Mouse (Mus musculus): Measurements from ENCODE around the gene Chd5.

The Chd5 gene

DNA sequence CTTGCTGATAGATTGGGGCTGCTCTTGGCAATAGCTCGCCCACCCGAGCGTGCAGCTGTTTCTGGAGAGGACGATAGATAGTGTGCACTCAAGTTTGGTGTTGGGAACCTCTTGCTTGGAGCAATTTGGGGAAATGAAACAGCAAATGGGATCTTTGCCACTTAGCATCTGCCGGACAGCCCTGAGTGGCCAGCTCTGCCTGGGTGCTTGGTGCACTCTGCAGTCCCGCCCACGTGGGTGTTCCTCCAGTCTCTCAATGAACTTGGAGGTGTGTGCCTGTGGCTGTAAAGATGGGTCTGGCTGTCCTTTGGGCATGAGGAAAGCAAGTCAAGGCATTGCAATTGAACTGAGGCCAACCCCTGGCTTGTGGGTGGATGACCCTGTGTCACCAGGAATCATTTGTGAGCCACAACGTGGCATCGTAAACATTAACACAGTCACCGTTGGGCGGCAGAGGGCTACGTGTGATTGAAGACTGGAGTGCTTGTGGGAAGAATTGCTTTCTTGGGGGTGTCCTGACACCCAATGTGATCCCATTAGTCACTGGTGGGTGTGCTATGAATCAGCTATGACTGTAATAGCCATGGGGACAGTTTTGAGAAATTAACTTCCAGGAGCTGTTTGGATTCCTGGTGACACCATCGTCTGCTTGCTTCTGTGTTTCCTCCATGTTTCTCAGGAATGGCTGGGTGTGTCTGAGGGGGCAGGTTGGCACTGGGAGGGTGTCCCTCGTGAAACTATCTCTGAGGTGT, 15.6 kb downstream of the Chd5 start:
- no peak for DNase-seq (ENCODE audit: low spot score in 2 of 2)

GRCm38 (mm10) chr4:152355672-152356071, 17.2 kb downstream of the Chd5 start:
- no peak for DNase-seq (ENCODE audit: low spot score in 2 of 2)

DNA sequence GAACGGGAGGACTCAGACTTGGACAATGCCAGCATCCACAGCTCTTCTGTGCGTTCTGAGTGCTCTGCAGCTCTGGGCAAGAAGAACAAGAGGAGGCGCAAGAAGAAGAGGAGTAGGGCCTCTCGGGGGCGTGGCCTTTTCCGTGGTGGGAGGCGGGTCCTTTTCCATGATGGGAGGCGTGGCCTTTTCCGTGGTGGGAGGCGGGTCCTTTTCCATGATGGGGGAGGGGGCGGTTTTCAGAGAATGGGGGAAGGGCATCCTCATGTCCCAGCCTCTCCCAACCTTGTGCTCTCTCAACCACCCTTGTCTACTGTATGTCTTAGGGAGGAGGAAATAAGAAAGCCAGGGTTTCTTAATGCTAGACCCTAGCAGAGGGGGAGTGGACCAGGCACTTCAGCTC, 21.2 kb downstream of the Chd5 start:
- no peak for DNase-seq (ENCODE audit: low spot score in 2 of 2)

- DNase-seq (ENCODE audit: low spot score in 2 of 2), result no peak
These were observed 22.4 kb downstream of the Chd5 start for GRCm38 (mm10) chr4:152360855-152361254.

GRCm38 (mm10) chr4:152362180-152362579, 23.7 kb downstream of the Chd5 start:
- no peak for DNase-seq (ENCODE audit: low spot score in 2 of 2)

DNA sequence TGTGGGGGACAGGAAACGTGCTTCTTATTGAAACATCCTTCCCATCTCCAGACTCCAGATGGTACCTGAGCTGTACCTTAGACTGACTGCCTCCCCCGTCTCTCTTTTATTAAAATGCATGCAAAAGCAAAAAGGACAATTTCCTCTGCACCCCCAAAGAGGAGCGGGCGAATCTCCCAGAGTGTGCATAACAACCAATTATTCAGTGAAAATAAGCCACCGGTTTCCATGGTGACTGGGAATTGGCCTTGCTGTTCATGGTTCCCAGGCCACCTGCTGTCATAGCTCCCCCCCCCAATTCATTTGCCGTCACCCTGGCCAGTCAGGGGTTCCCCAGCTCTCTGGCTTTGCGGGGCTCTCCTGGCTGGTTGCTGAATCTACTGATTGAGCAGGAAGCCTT, 26.8 kb downstream of the Chd5 start:
- no peak for DNase-seq (ENCODE audit: low spot score in 2 of 2)

GRCm38 (mm10) chr4:152382528-152383252, 44.2 kb downstream of the Chd5 start:
- no peak for DNase-seq (ENCODE audit: low spot score in 2 of 2)

GRCm38 (mm10) chr4:152385644-152386043, 47.2 kb downstream of the Chd5 start:
- DNase-seq (ENCODE audit: low spot score in 2 of 2), result no peak

DNA sequence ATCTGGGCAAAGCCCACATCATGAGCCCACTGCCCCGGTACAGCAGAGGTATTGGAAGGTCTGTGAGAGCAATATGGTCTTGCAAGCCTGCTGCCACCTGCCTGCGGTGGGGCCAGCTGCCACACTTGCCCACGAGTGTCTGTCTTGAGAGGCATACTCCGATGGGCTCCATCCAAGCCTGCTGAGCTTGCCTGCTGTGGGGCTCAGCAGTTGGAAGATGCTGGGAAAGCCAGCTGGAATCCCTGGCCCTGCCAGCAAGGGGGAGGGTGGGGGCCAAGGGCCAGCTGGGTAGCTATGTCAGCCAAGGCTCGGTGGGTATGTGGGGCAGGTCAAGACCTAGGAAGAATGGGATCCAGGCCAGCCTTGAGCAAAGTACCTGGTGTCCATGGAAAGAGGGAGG, 53.7 kb downstream of the Chd5 start:
- no peak for DNase-seq (ENCODE audit: low spot score in 2 of 2)

DNA sequence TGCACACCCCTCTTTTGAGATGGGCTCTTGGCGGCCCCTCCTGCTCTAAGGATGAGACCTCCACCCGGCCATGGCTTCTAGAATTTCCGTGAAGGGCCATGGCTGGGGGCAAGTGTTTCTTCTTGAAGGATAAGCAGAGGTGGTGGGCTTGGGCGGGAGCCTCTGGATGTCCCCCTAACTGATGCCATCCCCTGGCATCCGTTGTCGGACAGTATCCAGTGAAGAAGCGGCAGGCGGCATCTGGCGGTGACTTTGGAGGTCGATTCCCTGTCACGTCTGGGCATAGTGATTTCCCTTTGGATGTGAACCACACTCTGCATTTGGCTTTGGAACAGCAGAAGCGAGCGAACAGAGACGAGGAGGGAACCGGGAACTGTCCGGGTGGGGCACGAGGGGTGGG, 54.2 kb downstream of the Chd5 start:
- no peak for DNase-seq (ENCODE audit: low spot score in 2 of 2)

GRCm38 (mm10) chr4:152398926-152399325, 60.5 kb downstream of the Chd5 start:
- no peak for DNase-seq (ENCODE audit: low spot score in 2 of 2)

GRCm38 (mm10) chr4:152405143-152405542, 66.7 kb downstream of the Chd5 start:
- no peak for DNase-seq (ENCODE audit: low spot score in 2 of 2)

DNA sequence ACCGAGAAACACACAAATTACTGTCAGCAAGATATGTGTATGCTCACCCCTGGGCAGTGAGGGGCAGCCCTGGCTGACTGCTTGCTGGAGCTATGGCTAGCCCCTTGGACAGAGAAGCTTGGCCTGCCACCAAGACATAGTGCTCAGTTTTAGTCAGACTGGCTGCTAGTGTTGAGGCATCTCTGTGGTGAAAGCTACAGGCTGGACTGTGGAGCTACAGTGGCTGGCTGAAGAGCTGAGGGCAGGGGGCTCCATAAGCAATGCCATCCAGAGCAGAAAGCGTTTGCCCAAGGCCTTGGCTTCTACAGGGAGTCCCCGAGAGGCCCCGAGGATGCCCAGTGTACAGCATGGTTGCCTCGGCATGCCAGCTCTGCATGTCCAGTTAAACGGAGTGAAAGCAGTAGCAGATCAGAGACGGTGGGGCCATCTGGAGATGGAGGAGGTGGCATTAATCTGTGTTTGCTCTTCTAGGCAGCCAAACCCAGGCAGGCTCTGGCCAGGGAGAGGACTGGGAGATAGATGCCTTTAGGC, 67.3 kb downstream of the Chd5 start:
- no peak for DNase-seq (ENCODE audit: low spot score in 2 of 2)

DNA sequence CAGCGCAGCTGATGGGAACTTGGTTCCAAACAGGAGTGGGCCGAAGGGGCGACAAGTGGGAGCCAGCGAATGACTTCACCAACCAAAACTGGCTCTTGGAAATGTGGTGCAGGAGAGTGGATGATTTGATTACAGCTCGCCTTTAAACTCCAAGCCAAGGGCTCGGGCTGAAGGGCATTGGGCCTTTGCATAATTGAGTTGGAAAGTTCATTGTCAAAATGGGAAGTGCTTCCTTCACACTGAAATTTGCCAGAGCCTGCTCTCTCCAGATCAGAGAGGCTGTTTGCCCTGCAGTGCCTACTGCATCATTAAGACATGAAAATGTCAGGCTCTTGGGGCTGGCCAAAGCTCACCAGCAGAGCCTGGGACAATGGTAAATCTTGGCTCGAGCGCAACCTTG, 68.1 kb downstream of the Chd5 start:
- no peak for DNase-seq (ENCODE audit: low spot score in 2 of 2)

- no peak for DNase-seq (ENCODE audit: low spot score in 2 of 2)
These were observed 72.5 kb downstream of the Chd5 start for GRCm38 (mm10) chr4:152410961-152411360.

GRCm38 (mm10) chr4:152412524-152413080, 74.2 kb downstream of the Chd5 start:
- no peak for DNase-seq (ENCODE audit: low spot score in 2 of 2)

DNA sequence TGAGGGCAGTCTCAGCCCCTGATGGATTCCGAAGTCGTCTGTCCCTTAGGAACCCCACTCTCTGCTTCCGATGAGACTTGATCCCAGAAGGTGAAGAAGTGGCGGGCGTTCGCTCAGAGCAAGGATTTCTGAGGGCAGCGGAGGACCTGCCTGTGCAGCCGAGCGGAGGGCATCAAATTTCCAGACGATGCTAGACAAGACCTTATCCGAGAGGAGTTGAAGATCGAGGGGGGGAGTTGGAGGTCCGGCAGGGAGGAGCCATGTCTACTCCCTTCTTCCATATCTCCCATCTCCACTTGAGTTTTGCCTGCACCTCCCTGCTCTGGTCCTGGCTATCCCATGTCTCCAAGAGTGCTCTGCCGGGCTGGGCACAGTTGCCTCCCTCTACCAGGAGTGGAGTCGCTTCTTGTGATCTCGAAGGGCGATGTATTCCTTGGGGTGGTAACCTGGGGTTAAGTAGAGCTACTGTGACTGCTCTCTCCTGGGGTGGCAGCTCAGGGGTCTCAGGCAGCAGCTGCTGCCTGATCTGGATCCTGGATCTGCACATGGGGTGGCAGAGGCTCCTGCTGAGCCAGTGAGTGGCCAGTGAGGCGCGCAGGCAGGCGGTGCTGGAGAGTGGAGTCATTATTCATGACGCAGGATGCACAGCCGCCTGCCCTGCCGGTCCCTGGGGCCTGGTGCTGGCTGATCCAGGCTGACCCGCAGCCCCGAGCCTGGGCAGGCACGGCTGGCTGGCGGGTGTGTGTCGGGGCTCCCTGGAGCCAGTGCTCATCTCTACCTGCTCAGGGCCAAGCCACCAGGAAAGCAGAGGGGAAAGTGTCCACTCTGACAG, 80.0 kb downstream of the Chd5 start:
- no peak for DNase-seq (ENCODE audit: low spot score in 2 of 2)

GRCm38 (mm10) chr4:152423576-152423975, 85.1 kb downstream of the Chd5 start:
- no peak for DNase-seq (ENCODE audit: low spot score in 2 of 2)

DNA sequence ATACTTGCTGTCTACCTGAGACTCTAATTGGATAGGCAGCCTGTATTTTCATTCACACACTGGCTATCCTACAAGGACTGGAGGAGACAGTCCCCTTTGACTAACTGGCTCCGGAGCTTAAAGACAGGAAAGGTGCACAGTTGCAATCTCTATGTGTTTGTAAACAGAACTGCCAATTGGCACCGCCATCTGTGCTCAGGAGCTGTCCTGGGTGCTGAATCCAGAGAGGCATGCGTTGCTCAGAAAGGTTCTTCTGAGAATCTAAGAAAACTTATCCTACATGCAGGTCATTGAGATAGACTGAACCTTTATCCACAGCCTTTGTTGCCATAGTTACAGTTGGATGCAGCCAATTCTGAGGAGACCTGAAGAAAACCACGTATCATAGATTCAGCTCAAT, 85.9 kb downstream of the Chd5 start:
- DNase-seq (ENCODE audit: low spot score in 2 of 2), result no peak

- DNase-seq (ENCODE audit: low spot score in 2 of 2), result no peak
These were observed 86.5 kb downstream of the Chd5 start for GRCm38 (mm10) chr4:152424922-152425321.

GRCm38 (mm10) chr4:152428259-152428658, 89.8 kb downstream of the Chd5 start:
- DNase-seq (ENCODE audit: low spot score in 2 of 2), result no peak

- peak in 1 of 2 experiments; percentile 15 for DNase-seq (ENCODE audit: low spot score in 2 of 2)
These were observed 93.9 kb downstream of the Chd5 start for GRCm38 (mm10) chr4:152432308-152432707.
